Mouse (Mus musculus) heart, embryonic 14.5 days (tissue): ENCODE measurements around the gene Cdh23. TPM values are rescaled to one million over a fixed set of nuclear protein-coding genes. Genes with fewer than 3 reads are reported as not detected.

Experiments used
- ATAC-seq: fragments of 200-750 bp; cut with Nextera tagmentation; 2 replicates; pipeline ENCODE4 v1.8.0; 2017; ENCODE audit warnings: low read depth, moderate TSS enrichment; ENCODE audit not compliant: insufficient number of reproducible peaks, insufficient read depth, low FRiP score
- H3K27ac ChIP-seq, 2 experiments: fragments of 200-500 bp in 1 of 2; fragments of 300-500 bp in 1 of 2; sonication (generic) in 1 of 2; replicated peaks in 1 of 2; 2 replicates each; pipeline ENCODE4 v1.5.1; 2012 to 2014; ENCODE audit warnings: low read depth in 2 of 2, low read length in 2 of 2, control low read depth in 1 of 2, mild to moderate bottlenecking in 1 of 2, mixed read lengths in 1 of 2; ENCODE audit not compliant: control insufficient read depth in 1 of 2, insufficient read depth in 1 of 2
- H3K27me3 ChIP-seq: fragments of 300-500 bp; sonication (generic); 2 replicates; pipeline ENCODE4 v1.6.1; 2014; ENCODE audit warnings: mild to moderate bottlenecking, low read length, control low read depth; ENCODE audit not compliant: control insufficient read depth, insufficient read depth
- H3K36me3 ChIP-seq: fragments of 300-500 bp; sonication (generic); 2 replicates; pipeline ENCODE4 v1.6.1; 2014; ENCODE audit warnings: mild to moderate bottlenecking, control low read depth, low read length, mixed read lengths; ENCODE audit not compliant: control insufficient read depth, insufficient read depth
- H3K4me1 ChIP-seq, 2 experiments: fragments of 200-500 bp in 1 of 2; fragments of 300-500 bp in 1 of 2; sonication (generic) in 1 of 2; 2 replicates each; pipeline ENCODE4 v1.6.1; 2012 to 2014; ENCODE audit warnings: low read length in 2 of 2, control low read depth in 1 of 2, mixed read lengths in 1 of 2; ENCODE audit not compliant: control insufficient read depth in 2 of 2, insufficient read depth in 2 of 2
- H3K4me2 ChIP-seq: fragments of 300-500 bp; sonication (generic); 2 replicates; pipeline ENCODE4 v1.6.1; 2014; ENCODE audit warnings: mild to moderate bottlenecking, low read length
- H3K4me3 ChIP-seq, 2 experiments: fragments of 200-500 bp in 1 of 2; fragments of 300-500 bp in 1 of 2; sonication (generic) in 1 of 2; 2 replicates each; pipeline ENCODE4 v1.5.1; 2012 to 2014; ENCODE audit warnings: low read length in 2 of 2, mild to moderate bottlenecking in 2 of 2, control low read depth in 1 of 2, low read depth in 1 of 2, moderate library complexity in 1 of 2; ENCODE audit not compliant: control insufficient read depth in 1 of 2, insufficient read depth in 1 of 2
- H3K9ac ChIP-seq: fragments of 300-500 bp; sonication (generic); 2 replicates; pipeline ENCODE4 v1.6.1; 2014; ENCODE audit warnings: mild to moderate bottlenecking, low read length
- H3K9me3 ChIP-seq: fragments of 300-500 bp; sonication (generic); 2 replicates; pipeline ENCODE4 v1.6.1; 2016; ENCODE audit warnings: low read length, control low read depth; ENCODE audit not compliant: control insufficient read depth
- WGBS: fragments of 180-500 bp; shearing (Covaris S2); extraction: QIAGEN DNeasy Blood & Tissue Kit; methylation state at CpG from one replicate; pipeline ENCODE4 v1.1.7; 2014; 5-methylcytosine and 5-hydroxymethylcytosine counted together
- polyA plus RNA-seq: library from polyadenylated mRNA; unstranded; fragments of >200 nt; fragmentation: Nextera tagmentation; extraction: Ambion mirVana; gene quantifications from 2 replicates; pipeline ENCODE4 v1.2.1, GENCODE M21; 2014

Cdh23 gene
- polyA plus RNA-seq, 1 experiment from 2014 or later = 0.31 TPM

DNA sequence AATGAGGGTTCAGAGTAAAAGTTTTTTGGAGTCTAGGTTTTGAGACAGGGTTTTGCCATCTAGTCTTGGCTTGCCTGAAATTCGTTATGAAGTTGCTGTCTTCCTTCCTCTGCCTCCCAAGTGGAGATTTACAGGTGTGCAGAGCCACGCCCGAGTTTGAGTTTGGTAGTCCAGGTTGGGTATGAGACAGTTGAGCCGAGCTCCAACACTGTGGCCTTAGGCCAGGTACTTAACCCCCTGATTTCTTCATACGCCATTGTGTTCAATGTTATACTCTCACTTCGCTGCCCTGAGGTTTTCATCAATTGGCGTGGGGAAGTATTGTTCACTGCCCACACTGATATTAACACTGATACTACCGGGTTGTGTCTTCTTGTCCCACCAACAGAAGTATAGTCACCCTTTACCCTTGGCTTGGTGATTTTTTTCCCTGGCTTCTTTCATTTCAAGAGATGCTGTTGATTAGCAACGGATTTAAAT, 414.7 kb downstream of the Cdh23 start:
- no peak for ATAC-seq
- WGBS = 88% methylated on average over 9 of the region's 9 CpGs
- Histone ChIP-seq H3K4me1 (peaks cover 33 to 67% of the 10 kb centered on the region in 2 experiments), H3K27me3 (no peaks in the 10 kb centered on the region), H3K9me3 (no peaks in the 10 kb centered on the region), H3K27ac (no peak overlapping the region), H3K4me3 (no peak overlapping the region), H3K4me2 (no peak overlapping the region), H3K36me3 (0 out of 2 replicates have a peak, but pooled peaks cover 8% of the 10 kb centered on the region), H3K9ac (no peak overlapping the region)

DNA sequence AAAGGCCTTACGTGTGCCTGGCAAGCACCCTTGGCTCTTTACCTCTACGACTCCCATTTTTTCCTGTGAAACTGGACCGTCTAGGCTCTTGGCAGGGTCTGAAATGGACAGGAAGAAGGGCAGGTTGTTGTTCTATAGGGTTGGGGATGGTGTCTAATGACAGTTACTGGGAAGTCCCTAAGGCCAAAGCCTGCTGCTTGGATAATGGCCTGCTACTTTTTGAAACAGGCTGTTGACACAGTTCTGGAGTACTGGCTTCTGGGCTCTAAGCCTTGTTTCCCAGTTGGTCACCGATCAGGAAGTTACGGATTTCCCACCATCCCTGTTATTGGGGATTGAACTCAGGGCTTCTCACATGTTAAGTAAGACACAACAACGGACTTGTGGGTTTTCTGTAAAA, 415.9 kb downstream of the Cdh23 start:
- Histone ChIP-seq H3K9ac (no peak overlapping the region), H3K4me3 (no peak overlapping the region), H3K27ac (no peak overlapping the region), H3K27me3 (no peaks in the 10 kb centered on the region), H3K9me3 (no peaks in the 10 kb centered on the region), H3K4me1 (peaks cover 24 to 54% of the 10 kb centered on the region in 2 experiments), H3K4me2 (no peak overlapping the region), H3K36me3 (0 out of 2 replicates have a peak, but pooled peaks cover 6% of the 10 kb centered on the region)
- WGBS = 88% methylated on average over 6 of the region's 6 CpGs
- no peak for ATAC-seq

DNA sequence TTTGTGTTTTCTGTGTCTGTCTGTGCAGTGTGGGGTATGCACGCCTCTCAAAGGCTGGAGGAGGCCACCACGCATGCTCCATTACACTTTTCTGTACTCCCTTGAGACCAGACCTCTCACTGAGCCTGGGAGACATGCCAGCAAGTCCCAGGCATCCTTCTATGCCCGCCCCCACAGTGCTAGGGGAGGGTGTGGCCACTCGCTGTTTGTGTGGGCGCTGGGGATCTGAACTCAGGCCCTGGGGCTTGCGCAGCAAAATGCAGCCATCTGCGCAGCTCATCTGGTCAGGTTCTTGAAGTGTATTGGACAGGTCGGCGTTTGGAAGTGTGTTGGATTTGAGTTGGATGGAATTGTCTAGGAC, 416.4 kb downstream of the Cdh23 start:
- no peak overlapping the region for H3K27ac ChIP-seq
- ATAC-seq = no peak

DNA sequence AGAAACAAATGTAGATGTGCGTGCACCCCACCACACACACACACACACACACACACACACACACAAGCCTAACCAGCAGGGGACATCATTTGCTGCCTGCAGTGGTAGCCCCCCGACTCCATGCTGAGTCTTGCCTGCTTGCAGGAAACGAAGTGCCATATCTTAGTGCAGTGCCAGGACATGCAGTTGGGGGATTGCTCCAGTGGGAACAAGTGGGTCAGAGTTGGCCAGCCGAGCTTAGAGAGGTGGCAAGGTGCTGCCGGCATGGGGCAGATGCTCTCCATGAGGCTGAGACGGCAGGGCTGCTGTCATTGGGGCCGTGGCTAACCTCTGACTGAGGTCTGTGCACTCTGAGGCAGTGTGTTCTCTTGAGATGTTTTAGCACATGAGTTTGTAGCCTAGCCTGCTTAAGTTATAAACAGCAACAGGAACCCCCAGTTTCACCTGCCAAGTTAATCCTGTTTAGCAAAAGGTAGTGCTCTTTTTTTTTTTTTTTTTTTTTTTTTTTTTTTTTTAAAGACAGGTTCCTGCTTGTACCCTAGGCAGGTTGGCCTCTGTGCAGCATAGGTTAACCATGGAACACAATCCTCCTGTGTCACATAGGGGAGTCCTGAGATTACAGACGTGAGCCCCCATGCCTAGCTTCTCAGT, 416.9 kb downstream of the Cdh23 start:
- Histone ChIP-seq H3K4me2 (peak overlapping the region; percentile 80), H3K9ac (peak overlapping the region; percentile 34; the same call in 1 of the 2 replicates), H3K9me3 (no peaks in the 10 kb centered on the region), H3K4me1 (peaks cover 15 to 45% of the 10 kb centered on the region in 2 experiments), H3K4me3 (no peak overlapping the region; a peak in 1 of 4 replicates), H3K36me3 (0 out of 2 replicates have a peak, but pooled peaks cover 6% of the 10 kb centered on the region), H3K27me3 (no peaks in the 10 kb centered on the region), H3K27ac (no peak overlapping the region)
- 71% methylated on average over 8 of the region's 8 CpGs for WGBS
- no peak for ATAC-seq

More for the DNA sequence above, 416.4 kb downstream of the Cdh23 start:
- Histone ChIP-seq H3K4me3 (no peak overlapping the region), H3K4me1 (peaks cover 20 to 50% of the 10 kb centered on the region in 2 experiments), H3K27me3 (no peaks in the 10 kb centered on the region), H3K9ac (no peak overlapping the region), H3K9me3 (no peaks in the 10 kb centered on the region), H3K36me3 (0 out of 2 replicates have a peak, but pooled peaks cover 6% of the 10 kb centered on the region), H3K4me2 (no peak overlapping the region)
- 84% methylated on average over 9 of the region's 9 CpGs for WGBS

DNA sequence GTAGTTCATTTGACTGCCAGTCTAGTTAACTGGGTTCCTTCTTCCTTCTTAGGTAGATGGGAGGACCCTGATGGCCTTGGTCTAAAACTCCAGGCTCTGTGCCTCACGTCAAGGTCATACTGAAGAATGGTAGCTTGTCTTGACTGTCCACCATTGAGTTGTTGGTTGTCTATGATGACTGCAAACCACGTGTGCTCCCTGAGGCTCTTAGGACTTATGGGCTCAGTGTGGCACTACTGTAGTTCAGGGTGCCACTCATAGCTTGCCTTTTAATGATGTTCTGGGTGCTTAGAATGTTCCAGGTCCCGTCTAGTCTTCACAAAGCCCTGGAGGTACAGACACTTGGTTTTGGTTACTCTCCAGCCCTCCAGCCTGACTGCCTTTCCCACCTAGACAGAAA, 417.5 kb downstream of the Cdh23 start:
- H3K27ac ChIP-seq = no peak overlapping the region
- peak overlapping the region; percentile 34; the same call in 1 of the 2 replicates for H3K9ac ChIP-seq
- peak overlapping the region in 1 of 2 experiments; percentile 83; a peak in 3 of 4 replicates for H3K4me3 ChIP-seq
- ATAC-seq = no peak
- 0 out of 2 replicates have a peak, but pooled peaks cover 6% of the 10 kb centered on the region for H3K36me3 ChIP-seq
- no peaks in the 10 kb centered on the region for H3K9me3 ChIP-seq
- WGBS = 84% methylated on average over 3 of the region's 3 CpGs
- H3K4me2 ChIP-seq = peak overlapping the region; percentile 80
- H3K27me3 ChIP-seq = no peaks in the 10 kb centered on the region
- peaks cover 13 to 39% of the 10 kb centered on the region in 2 experiments for H3K4me1 ChIP-seq

DNA sequence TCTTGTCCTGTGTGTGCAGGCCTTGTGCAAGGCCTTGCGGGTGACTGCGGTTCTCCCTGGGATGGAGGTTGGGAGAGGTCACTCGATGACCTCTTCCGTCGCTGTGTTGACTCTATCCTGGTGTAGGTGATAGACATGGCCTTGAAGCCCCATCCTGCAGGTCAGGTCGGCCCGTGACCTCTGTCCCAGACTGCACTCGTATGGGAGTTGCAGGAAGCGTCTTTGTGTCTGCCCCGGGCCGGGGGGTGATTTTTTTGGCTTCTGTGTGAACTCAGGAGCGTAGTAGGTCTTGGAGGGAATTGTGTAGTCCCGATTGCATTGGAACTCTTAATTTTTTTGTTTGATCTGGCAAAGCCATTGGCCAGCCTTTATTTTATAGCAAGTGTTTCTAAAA, 418.3 kb downstream of the Cdh23 start:
- Histone ChIP-seq H3K27ac (peak overlapping the region; percentile 88), H3K9me3 (no peaks in the 10 kb centered on the region), H3K9ac (peak overlapping the region; percentile 90), H3K4me1 (peaks cover 8 to 33% of the 10 kb centered on the region in 2 experiments), H3K36me3 (0 out of 2 replicates have a peak, but pooled peaks cover 3% of the 10 kb centered on the region), H3K27me3 (no peaks in the 10 kb centered on the region), H3K4me3 (peak overlapping the region; percentile 83 to 96), H3K4me2 (peak overlapping the region; percentile 80)
- 8% methylated on average over 13 of the region's 13 CpGs for WGBS
- ATAC-seq = peak; percentile 10; the same call in 1 of the 2 replicates

DNA sequence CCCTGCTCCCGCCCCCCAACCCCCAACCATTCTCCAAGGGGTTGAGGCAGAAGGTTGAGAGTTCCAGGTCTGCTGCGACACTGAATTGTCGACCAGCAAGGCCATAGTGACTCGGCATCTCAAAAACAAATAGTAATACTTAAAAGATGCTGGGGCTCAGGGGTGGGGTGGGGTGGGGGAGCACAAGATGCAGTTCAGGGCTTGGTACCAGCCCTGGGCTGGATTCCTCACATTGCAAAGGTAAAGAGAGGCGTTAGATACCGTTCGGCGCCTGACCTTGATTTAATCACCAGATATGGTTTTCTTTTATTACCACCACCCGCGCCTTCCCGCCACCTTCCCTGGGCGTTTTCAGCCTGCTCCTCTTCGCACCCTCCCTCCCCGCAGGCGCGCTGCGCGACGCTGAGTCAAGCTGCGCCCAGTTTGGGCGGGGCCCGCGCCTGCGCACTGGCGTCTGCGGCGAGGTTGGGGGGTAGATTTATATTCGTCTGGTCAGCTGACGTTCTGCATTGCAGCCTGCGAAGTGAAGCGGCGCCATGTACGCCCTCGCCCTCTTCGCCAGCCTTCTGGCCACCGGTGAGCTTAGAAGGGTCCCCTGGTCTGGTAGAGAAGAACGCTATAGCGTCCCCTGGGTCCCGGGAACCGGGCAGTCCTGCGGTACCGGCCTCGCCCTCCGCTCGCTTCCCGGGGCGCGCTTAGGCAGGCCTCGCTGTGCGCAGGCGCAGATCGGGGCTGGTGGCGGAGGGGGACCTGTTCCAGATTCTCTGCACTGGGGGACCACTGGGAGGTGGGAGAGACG, 418.9 kb downstream of the Cdh23 start, which contains the start of gene Psap:
Gene Psap (plus strand): TSS at position 421 of the 799 bp plus-strand sequence.
- H3K27me3 ChIP-seq = no peaks in the 10 kb centered on the region
- peak within 1 kb of the TSS; percentile 88 for H3K27ac ChIP-seq
- 0 out of 2 replicates have a peak, but pooled peaks cover 2% of the 10 kb centered on the region for H3K36me3 ChIP-seq
- H3K4me2 ChIP-seq = peak within 1 kb of the TSS; percentile 80
- 2% methylated on average over 54 of the region's 54 CpGs for WGBS
- H3K4me3 ChIP-seq = peak within 1 kb of the TSS; percentile 83 to 96
- ATAC-seq = peak; percentile 92
- H3K9ac ChIP-seq = peak within 1 kb of the TSS; percentile 90
- H3K9me3 ChIP-seq = no peaks in the 10 kb centered on the region
- peaks cover 10 to 33% of the 10 kb centered on the region in 2 experiments for H3K4me1 ChIP-seq
